Mouse (Mus musculus) heart, embryonic 14.5 days (tissue): Measurements from ENCODE around the gene Mapre1. TPM values are rescaled to one million over a fixed set of nuclear protein-coding genes. Genes with fewer than 3 reads are reported as not detected.

Experiments
- ATAC-seq: fragments of 200-750 bp; cut with Nextera tagmentation; 2 replicates; pipeline ENCODE4 v1.8.0; 2017; ENCODE audit warnings: low read depth, moderate TSS enrichment; ENCODE audit not compliant: insufficient number of reproducible peaks, insufficient read depth, low FRiP score
- H3K27ac ChIP-seq, 2 experiments: fragments of 200-500 bp in 1 of 2; fragments of 300-500 bp in 1 of 2; sonication (generic) in 1 of 2; replicated peaks in 1 of 2; 2 replicates each; pipeline ENCODE4 v1.5.1; 2012 to 2014; ENCODE audit warnings: low read depth in 2 of 2, low read length in 2 of 2, control low read depth in 1 of 2, mild to moderate bottlenecking in 1 of 2, mixed read lengths in 1 of 2; ENCODE audit not compliant: control insufficient read depth in 1 of 2, insufficient read depth in 1 of 2
- H3K27me3 ChIP-seq: fragments of 300-500 bp; sonication (generic); 2 replicates; pipeline ENCODE4 v1.6.1; 2014; ENCODE audit warnings: mild to moderate bottlenecking, low read length, control low read depth; ENCODE audit not compliant: control insufficient read depth, insufficient read depth
- H3K36me3 ChIP-seq: fragments of 300-500 bp; sonication (generic); 2 replicates; pipeline ENCODE4 v1.6.1; 2014; ENCODE audit warnings: mild to moderate bottlenecking, control low read depth, low read length, mixed read lengths; ENCODE audit not compliant: control insufficient read depth, insufficient read depth
- H3K4me1 ChIP-seq, 2 experiments: fragments of 200-500 bp in 1 of 2; fragments of 300-500 bp in 1 of 2; sonication (generic) in 1 of 2; 2 replicates each; pipeline ENCODE4 v1.6.1; 2012 to 2014; ENCODE audit warnings: low read length in 2 of 2, control low read depth in 1 of 2, mixed read lengths in 1 of 2; ENCODE audit not compliant: control insufficient read depth in 2 of 2, insufficient read depth in 2 of 2
- H3K4me2 ChIP-seq: fragments of 300-500 bp; sonication (generic); 2 replicates; pipeline ENCODE4 v1.6.1; 2014; ENCODE audit warnings: mild to moderate bottlenecking, low read length
- H3K4me3 ChIP-seq, 2 experiments: fragments of 200-500 bp in 1 of 2; fragments of 300-500 bp in 1 of 2; sonication (generic) in 1 of 2; 2 replicates each; pipeline ENCODE4 v1.5.1; 2012 to 2014; ENCODE audit warnings: low read length in 2 of 2, mild to moderate bottlenecking in 2 of 2, control low read depth in 1 of 2, low read depth in 1 of 2, moderate library complexity in 1 of 2; ENCODE audit not compliant: control insufficient read depth in 1 of 2, insufficient read depth in 1 of 2
- H3K9ac ChIP-seq: fragments of 300-500 bp; sonication (generic); 2 replicates; pipeline ENCODE4 v1.6.1; 2014; ENCODE audit warnings: mild to moderate bottlenecking, low read length
- H3K9me3 ChIP-seq: fragments of 300-500 bp; sonication (generic); 2 replicates; pipeline ENCODE4 v1.6.1; 2016; ENCODE audit warnings: low read length, control low read depth; ENCODE audit not compliant: control insufficient read depth
- WGBS: fragments of 180-500 bp; shearing (Covaris S2); extraction: QIAGEN DNeasy Blood & Tissue Kit; methylation state at CpG from one replicate; pipeline ENCODE4 v1.1.7; 2014; 5-methylcytosine and 5-hydroxymethylcytosine counted together
- polyA plus RNA-seq: library from polyadenylated mRNA; unstranded; fragments of >200 nt; fragmentation: Nextera tagmentation; extraction: Ambion mirVana; gene quantifications from 2 replicates; pipeline ENCODE4 v1.2.1, GENCODE M21; 2014

Mapre1 gene
- polyA plus RNA-seq, 1 experiment from 2014 or later: 231 TPM

DNA sequence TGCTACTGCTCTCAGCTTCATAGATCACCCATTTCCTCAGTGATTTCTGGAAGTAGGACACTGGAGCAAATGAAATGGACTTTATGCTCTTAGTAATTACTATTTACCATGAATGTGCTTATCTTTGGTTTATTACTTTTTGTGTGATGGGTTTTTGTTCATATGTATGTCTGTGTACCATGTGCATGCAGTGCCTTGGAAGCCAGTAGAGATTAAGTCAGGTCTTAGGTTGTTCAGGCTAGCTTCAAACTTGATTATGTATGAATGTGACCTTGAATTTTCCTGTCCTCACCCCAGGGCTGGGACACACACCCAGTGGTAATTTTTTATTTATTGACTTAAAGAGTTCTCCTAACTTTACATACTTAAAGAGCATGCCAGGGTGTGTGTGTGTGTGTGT lies 6.9 kb downstream of the Mapre1 start:
- no peak overlapping the region for H3K4me3 ChIP-seq
- peaks cover 49% of the 10 kb centered on the region for H3K36me3 ChIP-seq
- H3K9me3 ChIP-seq: no peaks in the 10 kb centered on the region
- no peak for ATAC-seq
- peaks cover 10 to 47% of the 10 kb centered on the region in 2 experiments for H3K4me1 ChIP-seq
- H3K4me2 ChIP-seq: no peak overlapping the region
- no peak overlapping the region for H3K27ac ChIP-seq
- no peak overlapping the region for H3K9ac ChIP-seq
- H3K27me3 ChIP-seq: no peaks in the 10 kb centered on the region

- H3K4me1 ChIP-seq: peaks cover 4 to 26% of the 10 kb centered on the region in 2 experiments
- H3K4me2 ChIP-seq: no peak overlapping the region
- no peaks in the 10 kb centered on the region for H3K27me3 ChIP-seq
- peaks cover 61% of the 10 kb centered on the region for H3K36me3 ChIP-seq
- H3K27ac ChIP-seq: peak overlapping the region in 1 of 2 experiments; percentile 10; a peak in 1 of 4 replicates
- no peak overlapping the region for H3K4me3 ChIP-seq
- no peak overlapping the region for H3K9ac ChIP-seq
- H3K9me3 ChIP-seq: no peaks in the 10 kb centered on the region
- ATAC-seq: no peak
- 49% methylated on average over 2 of the region's 2 CpGs for WGBS
Measured at GRCm38 (mm10) chr2:153750363-153750762, 9.3 kb downstream of the Mapre1 start.

DNA sequence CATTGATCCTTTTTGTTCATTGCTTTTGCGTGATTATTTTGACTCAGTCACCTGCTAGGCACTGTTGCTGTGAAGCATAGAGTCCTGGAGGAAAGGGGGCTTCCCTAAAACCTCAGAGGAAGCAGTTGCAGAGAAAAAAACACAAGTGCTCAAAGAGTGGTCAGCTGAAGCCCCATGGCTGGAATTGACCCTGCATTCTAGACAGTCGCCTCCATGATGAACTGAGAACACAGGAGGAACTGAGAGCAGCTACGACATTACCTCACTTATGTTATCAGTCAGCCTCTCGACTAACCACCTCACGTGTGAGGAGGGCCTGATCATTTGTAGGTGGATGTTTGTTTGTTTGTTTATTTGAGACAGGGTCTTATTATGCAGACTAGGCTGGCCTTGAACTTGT lies 21.0 kb downstream of the Mapre1 start:
- WGBS: 45% methylated on average over 5 of the region's 5 CpGs
- H3K4me3 ChIP-seq: no peak overlapping the region
- no peaks in the 10 kb centered on the region for H3K9me3 ChIP-seq
- ATAC-seq: no peak
- H3K27ac ChIP-seq: peak overlapping the region in 1 of 2 experiments; percentile 11; a peak in 1 of 4 replicates
- no peaks in the 10 kb centered on the region for H3K27me3 ChIP-seq
- peaks cover 100% of the 10 kb centered on the region for H3K36me3 ChIP-seq
- peaks cover 6 to 16% of the 10 kb centered on the region in 2 experiments for H3K4me1 ChIP-seq
- H3K9ac ChIP-seq: no peak overlapping the region
- no peak overlapping the region for H3K4me2 ChIP-seq

GRCm38 (mm10) chr2:153767484-153767883 lies 26.4 kb downstream of the Mapre1 start:
- 55% methylated on average over 6 of the region's 6 CpGs for WGBS
- no peak overlapping the region for H3K27ac ChIP-seq
- ATAC-seq: no peak
- no peak overlapping the region for H3K4me2 ChIP-seq
- no peak overlapping the region for H3K4me3 ChIP-seq
- H3K4me1 ChIP-seq: no peaks in the 10 kb centered on the region
- no peaks in the 10 kb centered on the region for H3K27me3 ChIP-seq
- H3K9me3 ChIP-seq: no peaks in the 10 kb centered on the region
- H3K9ac ChIP-seq: no peak overlapping the region
- peaks cover 93% of the 10 kb centered on the region for H3K36me3 ChIP-seq

GRCm38 (mm10) chr2:153768881-153769280 lies 27.8 kb downstream of the Mapre1 start:
- ATAC-seq: no peak
- Histone ChIP-seq H3K36me3 (peaks cover 92% of the 10 kb centered on the region), H3K9me3 (no peaks in the 10 kb centered on the region), H3K4me1 (no peaks in the 10 kb centered on the region), H3K9ac (no peak overlapping the region), H3K27ac (no peak overlapping the region), H3K4me2 (no peak overlapping the region), H3K27me3 (no peaks in the 10 kb centered on the region), H3K4me3 (no peak overlapping the region)
- WGBS: 81% methylated on average over 2 of the region's 2 CpGs

DNA sequence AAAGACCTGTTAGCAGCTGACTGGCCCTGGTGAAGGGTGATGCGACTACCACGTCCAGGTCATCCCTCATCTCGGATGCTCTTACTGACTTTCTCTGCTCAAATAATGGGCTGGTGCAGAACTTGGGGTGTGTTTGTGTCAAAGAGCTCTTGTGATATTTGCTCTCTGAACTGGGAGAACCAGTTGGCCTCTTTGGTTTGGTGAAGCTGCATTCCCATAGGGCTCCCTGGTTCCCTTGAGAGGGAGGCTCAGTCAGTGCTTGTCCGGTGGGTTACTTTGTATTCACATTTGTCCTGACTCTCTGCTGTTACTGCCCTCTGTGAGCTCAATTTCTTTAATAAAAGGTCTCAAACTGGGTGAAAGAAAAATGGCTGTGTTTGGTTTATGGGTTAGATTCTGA lies 31.9 kb downstream of the Mapre1 start:
- Histone ChIP-seq H3K9me3 (no peaks in the 10 kb centered on the region), H3K27me3 (no peaks in the 10 kb centered on the region), H3K9ac (no peak overlapping the region), H3K4me1 (no peaks in the 10 kb centered on the region), H3K4me2 (no peak overlapping the region), H3K27ac (no peak overlapping the region), H3K4me3 (no peak overlapping the region), H3K36me3 (peaks cover 57% of the 10 kb centered on the region)
- no peak for ATAC-seq
- 93% methylated on average over 4 of the region's 4 CpGs for WGBS

- no peak overlapping the region for H3K27ac ChIP-seq
- peaks cover 34% of the 10 kb centered on the region for H3K36me3 ChIP-seq
- 93% methylated on average over 4 of the region's 4 CpGs for WGBS
- no peak overlapping the region for H3K4me3 ChIP-seq
- H3K27me3 ChIP-seq: no peaks in the 10 kb centered on the region
- peaks cover 0 to 11% of the 10 kb centered on the region in 2 experiments; a peak in 2 of 4 replicates for H3K4me1 ChIP-seq
- no peak overlapping the region for H3K4me2 ChIP-seq
- no peaks in the 10 kb centered on the region for H3K9me3 ChIP-seq
- ATAC-seq: no peak
- H3K9ac ChIP-seq: no peak overlapping the region
Measured at GRCm38 (mm10) chr2:153775472-153775871, 34.4 kb downstream of the Mapre1 start.

DNA sequence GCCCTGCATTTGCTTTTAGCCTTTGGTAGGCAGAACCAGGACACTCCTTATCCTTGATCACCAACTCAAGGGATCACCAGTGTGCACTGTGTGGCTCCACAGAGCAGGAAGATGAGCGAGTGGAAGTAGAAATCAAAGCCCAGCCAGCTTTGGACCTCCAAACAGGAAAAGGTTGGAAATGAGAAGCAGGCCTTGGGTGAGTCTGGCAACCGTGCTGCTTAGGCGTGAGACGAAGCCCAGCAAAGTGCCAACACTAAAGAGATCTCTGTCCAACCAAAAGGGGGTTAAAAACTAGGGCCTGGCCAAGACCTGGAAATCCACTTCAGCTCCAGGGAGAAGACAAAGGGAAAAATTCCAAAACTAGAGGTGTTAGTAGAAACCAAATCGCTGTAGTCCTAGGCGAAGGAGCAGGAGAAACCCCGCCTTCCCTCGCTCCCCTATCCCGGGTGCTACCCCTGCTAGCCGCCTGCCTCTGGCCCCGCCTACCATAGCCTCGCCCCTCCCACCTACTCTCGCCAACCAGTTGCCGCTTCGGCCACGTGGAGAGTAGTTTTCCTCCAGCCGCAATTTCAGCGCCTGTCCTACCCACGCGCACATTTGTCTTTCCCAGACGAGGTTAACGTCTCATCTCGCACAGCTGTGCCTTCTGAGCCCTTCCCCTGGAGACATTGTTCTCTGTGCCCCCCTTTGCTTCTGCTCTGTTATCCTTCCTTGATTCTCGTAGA lies 37.7 kb downstream of the Mapre1 start:
- Histone ChIP-seq H3K36me3 (peaks cover 6% of the 10 kb centered on the region), H3K27ac (no peak overlapping the region), H3K9ac (peak overlapping the region; percentile 5; the same call in 1 of the 2 replicates), H3K4me1 (peaks cover 0 to 11% of the 10 kb centered on the region in 2 experiments; a peak in 2 of 4 replicates), H3K9me3 (no peaks in the 10 kb centered on the region), H3K4me3 (peak overlapping the region; percentile 24 to 46), H3K4me2 (peak overlapping the region; percentile 65), H3K27me3 (no peaks in the 10 kb centered on the region)
- ATAC-seq: peak; percentile 77
- 10% methylated on average over 24 of the region's 24 CpGs for WGBS
